Mouse (Mus musculus): ENCODE measurements around the gene Mroh3.

Gene Mroh3

GRCm38 (mm10) chr1:136156951-136157350, 55.7 kb downstream of the Mroh3 start:
- no peak for DNase-seq (ENCODE audit: low read depth)

DNA sequence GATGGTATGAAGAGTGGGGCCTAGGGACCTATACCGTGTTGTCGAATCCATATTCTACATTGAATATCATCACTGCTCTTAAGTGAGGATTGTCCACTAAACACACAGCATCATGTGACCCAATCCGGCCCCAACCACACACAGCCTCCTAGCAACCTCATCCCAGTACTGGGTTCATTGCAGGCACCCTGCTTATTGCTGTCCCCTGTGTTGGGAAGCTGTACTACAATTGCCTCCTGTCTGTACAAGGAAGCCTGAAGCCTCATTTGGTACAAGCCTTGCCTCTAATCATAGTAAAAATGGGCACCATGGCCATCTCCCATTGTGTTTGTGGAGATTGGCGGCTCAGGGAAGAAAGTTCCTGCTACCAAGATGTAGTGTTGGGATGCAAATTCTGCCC, 56.3 kb downstream of the Mroh3 start:
- no peak for DNase-seq (ENCODE audit: low read depth)

DNA sequence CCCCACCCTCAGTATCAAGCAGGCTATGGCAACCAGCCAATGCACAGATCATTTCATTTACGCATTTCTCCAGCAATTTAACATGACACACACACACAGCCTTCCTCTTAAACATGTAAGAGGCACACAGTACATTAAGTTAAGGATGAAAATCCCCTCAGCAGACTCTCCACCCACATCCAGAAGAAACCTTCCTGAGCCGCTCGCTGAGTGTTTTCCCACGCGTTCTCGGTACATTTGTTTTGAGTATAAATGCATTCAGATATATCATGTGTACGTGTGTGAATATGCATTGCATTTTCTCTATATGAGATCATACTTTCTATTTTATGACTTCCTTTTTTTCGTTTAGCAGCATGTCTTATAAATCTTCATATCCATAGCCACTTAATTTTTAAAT, 61.3 kb downstream of the Mroh3 start:
- DNase-seq (ENCODE audit: low read depth): no peak

- DNase-seq (ENCODE audit: low read depth): no peak
Measured at GRCm38 (mm10) chr1:136149702-136150101, 62.9 kb downstream of the Mroh3 start.

DNA sequence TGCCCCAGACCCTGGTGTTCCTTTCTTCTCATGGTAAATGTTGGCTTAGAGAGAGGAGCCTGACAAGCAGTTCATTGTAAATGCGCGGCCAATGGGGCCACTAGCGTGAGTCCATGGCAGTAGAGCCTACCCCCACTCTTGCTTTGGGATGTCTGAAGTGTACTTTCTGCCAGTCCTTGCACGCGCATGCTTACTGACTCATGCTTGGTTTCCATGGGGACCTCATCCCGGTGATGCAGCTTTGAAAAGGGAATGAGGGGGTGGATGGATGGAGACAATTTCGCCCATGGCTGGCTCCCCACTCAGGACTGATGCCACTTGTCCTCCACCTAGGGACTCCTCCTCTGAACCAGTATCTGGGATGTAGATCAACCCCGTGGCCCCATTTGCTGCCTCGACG, 69.1 kb downstream of the Mroh3 start:
- DNase-seq (ENCODE audit: low read depth): no peak

- DNase-seq (ENCODE audit: low read depth): no peak
Measured at GRCm38 (mm10) chr1:136142336-136142735, 70.3 kb downstream of the Mroh3 start.

- DNase-seq (ENCODE audit: low read depth): no peak
Measured at GRCm38 (mm10) chr1:136141176-136141950, 71.3 kb downstream of the Mroh3 start.

- peak; percentile 77 for DNase-seq (ENCODE audit: low read depth)
Measured at GRCm38 (mm10) chr1:136139990-136140640, 72.5 kb downstream of the Mroh3 start.

DNA sequence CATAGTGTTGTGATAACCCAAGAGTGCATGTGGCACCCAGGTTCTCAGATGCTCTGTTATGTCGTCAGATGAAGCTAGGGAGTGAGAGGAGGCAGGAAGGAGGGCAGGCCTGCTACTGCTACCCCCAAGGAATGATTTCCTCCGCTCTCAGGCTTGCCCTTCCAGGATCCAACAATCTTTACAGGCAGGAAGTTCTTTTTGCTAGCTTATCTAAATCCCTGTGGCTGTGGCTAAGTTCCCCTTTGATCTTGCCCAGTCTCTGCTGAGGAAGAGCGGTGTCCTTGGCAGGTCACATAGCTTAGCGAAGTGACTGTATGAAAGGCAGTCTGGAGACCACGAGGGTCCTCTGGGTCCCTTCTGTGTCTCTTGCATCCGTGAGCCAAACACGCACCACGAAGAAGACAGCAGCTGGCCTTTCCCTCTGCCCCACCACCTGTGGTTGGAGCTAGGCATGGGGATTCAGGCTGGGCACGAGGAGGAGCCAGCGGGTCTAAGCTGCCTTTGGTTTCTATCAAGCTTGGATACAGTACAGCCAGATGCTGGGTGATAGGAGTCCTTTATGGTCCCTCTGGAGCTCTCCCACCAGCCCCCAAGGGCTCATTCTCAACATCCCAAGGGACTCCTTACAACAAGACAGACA, 74.3 kb downstream of the Mroh3 start:
- DNase-seq (ENCODE audit: low read depth): no peak

DNA sequence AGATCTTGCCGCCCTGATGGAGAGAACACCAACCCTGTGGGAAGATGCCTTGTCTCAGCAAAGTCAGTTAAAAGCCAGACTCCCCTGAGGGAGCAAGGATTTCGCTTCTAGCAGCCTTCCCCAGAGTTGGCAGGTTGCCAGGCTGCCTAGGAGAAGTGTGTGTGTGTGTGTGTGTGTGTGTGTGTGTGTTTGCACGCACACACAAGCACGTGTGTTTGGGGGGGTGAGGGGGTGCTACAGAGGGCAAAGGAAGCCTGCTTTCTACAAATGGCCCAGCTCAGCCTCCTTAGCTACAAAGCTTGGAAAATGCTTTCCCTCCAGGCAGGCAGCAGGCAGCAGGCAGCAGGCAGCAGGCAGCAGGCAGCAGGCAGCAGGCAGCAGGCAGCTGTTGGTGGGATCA, 75.1 kb downstream of the Mroh3 start:
- DNase-seq (ENCODE audit: low read depth): peak; percentile 93

DNA sequence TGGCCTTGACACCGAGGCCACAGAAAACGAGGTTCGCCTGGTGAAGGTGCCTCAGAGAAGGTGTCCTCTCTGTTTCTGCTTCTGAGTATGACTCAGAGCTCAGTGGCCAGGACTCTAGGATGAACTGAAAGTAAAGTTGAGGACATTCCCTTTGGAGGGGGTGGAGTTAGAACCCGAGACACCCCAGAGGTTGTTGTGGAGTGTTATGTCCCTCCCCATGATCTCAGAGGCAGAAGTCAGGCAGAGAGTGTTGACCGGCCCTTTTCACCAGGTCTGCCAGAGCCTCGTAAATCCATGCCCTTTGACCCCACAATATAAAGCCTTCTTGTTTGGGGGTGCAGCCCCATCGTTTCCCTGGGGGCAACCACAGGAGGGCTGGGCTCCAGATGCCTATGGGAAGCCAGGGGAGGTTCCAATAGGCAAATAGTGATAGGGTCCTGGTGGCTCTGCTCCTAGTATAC, 75.5 kb downstream of the Mroh3 start:
- peak; percentile 59 for DNase-seq (ENCODE audit: low read depth)

DNA sequence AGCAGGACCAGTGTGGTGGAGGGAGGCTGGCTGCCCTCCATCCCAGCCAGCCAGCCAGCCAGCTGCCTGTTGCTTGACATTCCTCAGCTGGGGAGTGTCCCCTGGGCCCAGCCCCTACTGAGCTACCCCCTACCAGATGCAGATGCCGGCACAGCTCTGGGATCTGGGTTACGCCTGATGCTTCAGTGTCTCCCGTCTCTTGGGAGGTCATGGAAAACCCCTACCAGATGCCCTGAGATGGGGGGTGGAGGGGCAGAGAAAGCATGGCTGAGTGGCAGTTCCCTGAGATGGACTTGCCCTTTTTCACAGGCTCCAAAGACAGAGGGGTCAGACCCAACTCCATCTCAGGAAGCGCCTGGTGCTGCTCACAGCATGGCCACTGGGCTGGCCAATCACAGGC, 76.1 kb downstream of the Mroh3 start:
- peak; percentile 57 for DNase-seq (ENCODE audit: low read depth)

- no peak for DNase-seq (ENCODE audit: low read depth)
Measured at GRCm38 (mm10) chr1:136135777-136136444, 76.7 kb downstream of the Mroh3 start.

- peak; percentile 41 for DNase-seq (ENCODE audit: low read depth)
Measured at GRCm38 (mm10) chr1:136135046-136135445, 77.6 kb downstream of the Mroh3 start.

DNA sequence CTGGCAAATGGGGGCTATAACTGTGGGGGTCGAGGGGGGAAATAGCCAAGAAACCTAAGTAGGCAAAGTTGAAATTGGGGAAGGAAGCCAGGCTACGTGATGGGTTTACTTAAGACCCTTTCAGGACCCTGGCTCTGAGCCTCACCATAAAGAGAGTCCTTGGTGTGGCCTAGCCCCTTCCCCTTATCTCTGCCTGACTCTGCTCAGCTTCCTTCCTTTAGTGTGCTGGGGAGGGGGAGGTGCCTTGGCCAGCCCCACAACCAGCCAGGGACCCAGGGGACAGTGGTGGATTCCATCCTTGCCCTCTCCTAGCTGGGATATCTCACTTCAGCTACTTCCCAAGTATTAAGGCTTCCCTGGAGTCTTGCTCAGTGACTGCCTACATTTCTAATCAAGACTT, 78.1 kb downstream of the Mroh3 start:
- no peak for DNase-seq (ENCODE audit: low read depth)

DNA sequence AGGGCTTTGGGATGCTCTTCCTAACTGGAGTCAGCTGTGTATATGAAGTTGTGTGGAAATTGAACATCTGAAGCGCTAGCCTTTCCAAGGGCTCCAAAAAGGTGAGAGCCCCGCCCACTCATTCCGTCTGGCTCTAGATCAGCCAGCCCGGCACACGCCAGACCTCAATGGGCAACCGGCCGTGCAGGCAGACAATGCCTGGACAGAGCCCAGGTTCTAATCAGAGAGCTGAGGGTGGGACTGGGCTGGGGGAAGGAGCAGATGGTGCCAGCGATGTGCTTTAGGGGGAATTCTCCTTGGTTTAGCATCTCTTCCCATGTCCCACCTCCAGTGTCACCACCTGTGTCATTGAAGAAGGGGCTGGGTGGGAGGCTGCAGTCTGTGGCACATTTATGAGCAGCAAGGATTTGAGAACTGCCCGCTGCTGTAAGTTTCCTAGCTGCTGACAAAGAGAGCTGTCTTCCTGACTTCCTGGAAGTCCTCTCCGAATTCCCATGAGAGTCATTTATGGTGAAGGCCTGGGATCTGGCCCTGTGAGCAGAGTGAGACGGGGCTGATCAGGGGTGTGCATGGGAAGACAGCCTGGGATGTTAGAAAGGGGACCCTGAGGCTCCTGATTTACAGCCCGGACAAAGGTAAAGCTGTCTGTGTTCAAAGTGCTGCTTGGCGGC, 78.9 kb downstream of the Mroh3 start:
- DNase-seq (ENCODE audit: low read depth): no peak

DNA sequence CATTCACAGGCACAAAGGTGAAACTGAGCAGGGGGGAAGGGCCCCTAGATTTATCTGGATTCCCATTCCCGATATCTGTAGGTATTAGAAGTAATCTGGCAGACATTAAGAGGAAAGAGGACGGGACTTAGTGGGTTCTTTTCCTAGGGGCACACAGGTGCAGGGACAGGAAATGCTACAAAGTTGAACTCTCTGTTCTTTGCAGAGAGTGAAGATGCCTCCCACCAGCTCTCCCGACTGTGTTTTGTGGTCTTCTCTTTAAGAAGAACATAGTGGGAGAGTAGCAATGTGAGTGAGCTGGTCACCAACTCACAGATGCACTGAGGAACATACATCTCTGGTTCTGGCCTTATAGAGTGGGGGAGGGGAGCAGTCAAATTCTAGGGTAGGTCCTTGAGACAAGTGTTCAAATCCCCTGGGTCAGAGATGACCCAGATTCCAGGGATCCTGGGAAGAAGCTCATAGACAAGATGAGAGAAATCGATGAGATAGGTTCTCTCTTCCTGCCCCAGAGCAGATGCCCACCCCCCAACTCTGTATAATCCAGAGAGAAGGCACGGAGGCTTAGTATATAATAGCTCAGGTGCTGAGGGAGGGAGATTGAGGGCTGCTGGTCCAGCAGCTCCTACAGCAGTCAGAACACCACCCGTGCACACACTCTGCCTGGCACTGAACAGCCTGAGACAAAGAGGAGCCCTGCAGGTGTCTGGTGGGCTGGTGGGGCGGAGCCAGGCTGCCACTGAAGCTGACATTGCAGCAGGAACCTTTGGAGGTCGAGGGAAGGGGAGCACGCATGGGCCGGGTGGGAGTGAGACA, 80.0 kb downstream of the Mroh3 start:
- no peak for DNase-seq (ENCODE audit: low read depth)

Measured in NIH3T3 (cell line).